Mouse (Mus musculus): ENCODE data around the gene Cst9. TPM values are rescaled to one million over a fixed set of nuclear protein-coding genes. Genes with fewer than 3 reads are reported as not detected.

The Cst9 gene
- polyA plus RNA-seq, 1 experiment from 2014 or later = not detected

Other genes starting within 250 kb of the Cst9 start
- 71.1 and 79.9 TPM in 2 replicates for gene Nxt1, start 162.5 kb upstream of the Cst9 start, polyA plus RNA-seq (2014; fragmentation: Nextera tagmentation; extraction: Ambion mirVana)
- 22.4 and 23.3 TPM in 2 replicates for gene Gzf1, start 154.1 kb upstream of the Cst9 start, polyA plus RNA-seq (2014; fragmentation: Nextera tagmentation; extraction: Ambion mirVana)
- 5.9 and 6.5 TPM in 2 replicates for gene Napb, start 102.7 kb upstream of the Cst9 start, polyA plus RNA-seq (2014; fragmentation: Nextera tagmentation; extraction: Ambion mirVana)
- gene Cstl1, start 84.8 kb upstream of the Cst9 start, polyA plus RNA-seq (2014; fragmentation: Nextera tagmentation; extraction: Ambion mirVana) = not detected in 2 replicates
- gene Cst11, start 63.6 kb upstream of the Cst9 start, polyA plus RNA-seq (2014; fragmentation: Nextera tagmentation; extraction: Ambion mirVana) = not detected in 2 replicates
- not detected in 2 replicates for gene 8030411F24Rik, start 53.1 kb upstream of the Cst9 start, polyA plus RNA-seq (2014; fragmentation: Nextera tagmentation; extraction: Ambion mirVana)
- not detected in 2 replicates for gene Cst12, start 45.8 kb upstream of the Cst9 start, polyA plus RNA-seq (2014; fragmentation: Nextera tagmentation; extraction: Ambion mirVana)
- not detected in 2 replicates for gene Cst8, start 36.4 kb upstream of the Cst9 start, polyA plus RNA-seq (2014; fragmentation: Nextera tagmentation; extraction: Ambion mirVana)
- not detected in 2 replicates for gene Cst13, start 15.1 kb upstream of the Cst9 start, polyA plus RNA-seq (2014; fragmentation: Nextera tagmentation; extraction: Ambion mirVana)
- gene 9230104L09Rik, start 29.9 kb downstream of the Cst9 start, polyA plus RNA-seq (2014; fragmentation: Nextera tagmentation; extraction: Ambion mirVana) = not detected in 2 replicates
- 548 and 591 TPM in 2 replicates for gene Cst3, start 40.5 kb downstream of the Cst9 start, polyA plus RNA-seq (2014; fragmentation: Nextera tagmentation; extraction: Ambion mirVana)
- not detected in 2 replicates for gene Gm1330, start 168.1 kb downstream of the Cst9 start, polyA plus RNA-seq (2014; fragmentation: Nextera tagmentation; extraction: Ambion mirVana)
- not detected in 2 replicates for gene Gm10750, start 182.1 kb downstream of the Cst9 start, polyA plus RNA-seq (2014; fragmentation: Nextera tagmentation; extraction: Ambion mirVana)